Mouse (Mus musculus): ENCODE measurements at regions not wholly inside any gene's neighbourhood (a gene's known extent, or its start where the extent isn't known, plus 50 kb on each side); places are given as distances from the start of the nearest gene placed in this dataset.

- DNase-seq (ENCODE audit: inconsistent ontology term): no peak
Measured at GRCm38 (mm10) chr3:35318348-35318747, 435.6 kb upstream of the Atp11b start.

- DNase-seq (ENCODE audit: inconsistent ontology term): no peak
Measured at GRCm38 (mm10) chr3:35320844-35321393, 433.0 kb upstream of the Atp11b start.

DNA sequence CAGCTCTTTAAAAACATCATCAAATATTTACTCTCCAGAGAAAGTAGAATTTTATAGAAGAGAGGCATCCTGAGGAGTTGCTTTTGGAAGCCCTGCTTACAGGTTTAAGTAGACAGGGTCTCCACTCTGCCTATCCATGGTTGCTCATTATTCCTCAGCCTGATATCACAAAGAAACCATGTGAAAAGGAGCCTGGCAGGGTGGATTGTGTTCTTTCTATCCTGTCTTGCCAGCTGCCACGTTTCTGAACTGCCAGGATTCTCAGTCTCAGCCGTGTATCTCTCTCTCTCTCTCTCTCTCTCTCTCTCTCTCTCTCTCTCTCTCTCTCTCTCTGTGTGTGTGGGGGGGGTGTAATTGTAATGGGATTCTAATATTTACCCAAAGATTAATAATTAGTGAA, 431.9 kb upstream of the Atp11b start:
- no peak for DNase-seq (ENCODE audit: inconsistent ontology term)

- DNase-seq (ENCODE audit: inconsistent ontology term): no peak
Measured at GRCm38 (mm10) chr3:35322899-35323298, 431.0 kb upstream of the Atp11b start.

DNA sequence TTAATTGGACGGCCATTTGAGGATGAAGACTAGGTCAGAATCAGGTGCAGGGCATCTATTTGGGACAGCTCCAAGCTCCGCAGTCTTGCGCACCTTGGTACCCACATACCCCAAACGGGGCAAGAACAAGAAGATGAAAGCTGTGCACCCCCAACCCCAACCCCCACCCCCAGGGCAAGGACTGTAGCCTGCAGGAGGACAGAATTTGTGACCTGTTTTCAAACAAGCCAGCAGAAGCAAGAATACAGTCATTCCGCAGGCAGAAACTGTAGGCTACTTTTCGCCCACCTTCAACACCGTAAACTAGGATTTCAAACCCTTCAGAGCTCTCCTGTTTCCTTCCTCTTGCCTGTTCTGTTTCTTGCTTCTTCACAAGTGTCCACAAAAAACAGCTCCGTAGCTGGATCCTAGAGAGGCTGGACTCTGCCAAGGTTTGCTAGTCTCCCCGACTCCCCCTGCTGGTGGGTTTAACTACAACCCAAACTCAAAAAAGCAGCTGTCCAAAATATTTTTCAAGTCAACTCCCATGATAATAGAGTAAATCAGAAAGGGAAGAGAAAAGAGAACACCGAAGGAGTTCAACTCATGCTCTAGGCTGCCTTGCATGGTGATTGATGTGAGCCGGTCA, 430.3 kb upstream of the Atp11b start:
- peak; percentile 75 for DNase-seq (ENCODE audit: inconsistent ontology term)

DNA sequence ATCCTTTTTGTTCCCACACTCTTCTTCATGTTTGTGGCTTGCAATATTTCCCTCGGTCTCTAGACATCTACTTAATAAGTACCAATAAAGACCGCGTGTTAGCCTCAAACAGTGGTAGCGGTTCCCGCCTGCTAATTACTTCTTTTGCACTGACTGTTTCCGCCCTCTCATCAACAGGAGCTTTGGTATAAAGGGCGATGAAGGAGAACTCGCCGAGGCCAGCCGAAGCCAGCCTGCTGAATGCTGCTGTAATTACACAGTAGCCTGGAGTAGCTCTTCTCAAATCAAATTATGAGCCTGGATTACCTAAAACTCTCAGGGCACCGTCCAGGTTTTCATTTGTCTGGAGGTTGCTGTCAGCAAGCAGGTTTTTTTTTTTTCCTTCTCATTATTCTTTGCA, 429.7 kb upstream of the Atp11b start:
- DNase-seq (ENCODE audit: inconsistent ontology term): peak; percentile 47

DNA sequence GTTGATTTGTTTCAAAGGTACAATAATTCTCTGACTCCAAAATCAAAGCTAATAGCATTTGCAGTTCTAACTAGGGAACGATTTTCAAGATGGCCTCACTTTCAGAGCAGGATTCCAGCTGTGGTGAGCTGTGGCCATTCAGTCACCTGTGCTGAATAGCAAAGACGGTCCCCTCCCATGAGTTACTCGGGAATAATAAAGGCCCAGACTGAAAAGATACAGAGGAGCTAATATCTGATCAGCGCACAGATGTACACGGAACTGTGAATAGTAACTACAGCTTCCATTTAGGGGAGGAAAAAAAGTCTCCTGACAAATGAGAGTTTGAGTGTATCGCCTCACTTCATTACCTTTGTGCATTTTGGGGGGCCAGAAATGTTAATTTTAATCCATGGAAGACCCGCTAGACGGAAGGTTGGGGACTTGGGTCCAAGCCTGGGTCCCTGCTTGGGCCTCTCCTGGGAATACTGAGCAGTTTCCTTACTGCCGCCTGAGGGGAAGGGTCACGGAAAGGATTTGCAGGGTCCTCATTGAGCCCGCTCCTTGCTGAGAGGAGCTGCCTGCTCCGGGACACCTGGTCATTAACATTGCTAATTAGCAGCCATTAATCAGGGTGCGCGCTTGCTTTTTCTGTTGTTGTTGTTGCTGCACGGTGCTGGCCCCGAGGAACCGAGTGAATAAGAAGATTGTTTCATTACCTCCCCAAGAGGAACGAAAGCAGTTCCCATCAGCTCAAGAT, 421.2 kb upstream of the Atp11b start:
- DNase-seq (ENCODE audit: inconsistent ontology term): no peak

- no peak for DNase-seq (ENCODE audit: inconsistent ontology term)
Measured at GRCm38 (mm10) chr3:35334017-35334416, 419.9 kb upstream of the Atp11b start.

DNA sequence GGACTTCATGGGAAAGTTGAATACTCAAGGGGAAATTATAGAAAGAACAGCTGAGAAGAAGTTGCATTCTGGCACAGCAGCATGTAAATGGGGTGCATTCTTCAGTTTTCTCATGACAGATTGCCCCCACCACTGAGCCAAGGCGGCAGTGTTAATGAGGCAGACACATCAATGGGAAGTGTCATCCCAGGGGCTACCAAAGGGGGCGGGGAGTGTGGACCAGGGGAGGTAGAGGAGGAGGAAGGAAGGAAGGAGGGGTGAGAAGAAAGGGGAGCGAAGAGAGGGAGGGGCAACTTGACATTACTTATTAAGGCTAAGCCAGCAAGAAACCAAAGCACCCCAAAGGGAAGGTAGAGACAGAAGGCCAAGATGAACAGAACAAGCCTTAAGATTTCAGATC, 419.4 kb upstream of the Atp11b start:
- no peak for DNase-seq (ENCODE audit: inconsistent ontology term)

GRCm38 (mm10) chr3:35335837-35336236, 418.1 kb upstream of the Atp11b start:
- no peak for DNase-seq (ENCODE audit: inconsistent ontology term)

DNA sequence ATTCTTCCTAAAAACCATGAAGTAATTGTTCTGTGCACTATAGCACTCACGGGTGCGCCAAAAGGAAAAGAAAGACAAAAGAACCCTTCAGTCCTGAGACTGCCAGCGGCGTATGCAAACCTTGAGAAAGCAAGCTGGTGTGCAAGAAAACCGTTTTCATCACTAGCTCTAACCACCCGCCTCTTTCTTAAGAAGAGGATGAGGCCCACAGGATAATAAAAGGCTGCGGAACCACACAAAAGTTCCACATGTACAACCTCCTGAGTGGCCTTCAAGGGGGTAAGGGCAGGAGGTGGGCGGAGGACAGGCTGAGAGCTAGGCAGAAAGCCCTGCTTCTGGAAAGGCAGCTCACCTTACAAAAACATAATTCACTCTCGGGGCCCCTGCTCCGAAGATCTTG, 413.4 kb upstream of the Atp11b start:
- DNase-seq (ENCODE audit: inconsistent ontology term): no peak

GRCm38 (mm10) chr3:35340935-35341800, 412.7 kb upstream of the Atp11b start:
- DNase-seq (ENCODE audit: inconsistent ontology term): peak; percentile 93

GRCm38 (mm10) chr3:35341840-35342239, 412.1 kb upstream of the Atp11b start:
- DNase-seq (ENCODE audit: inconsistent ontology term): no peak

GRCm38 (mm10) chr3:35342584-35342983, 411.3 kb upstream of the Atp11b start:
- peak; percentile 18 for DNase-seq (ENCODE audit: inconsistent ontology term)

DNA sequence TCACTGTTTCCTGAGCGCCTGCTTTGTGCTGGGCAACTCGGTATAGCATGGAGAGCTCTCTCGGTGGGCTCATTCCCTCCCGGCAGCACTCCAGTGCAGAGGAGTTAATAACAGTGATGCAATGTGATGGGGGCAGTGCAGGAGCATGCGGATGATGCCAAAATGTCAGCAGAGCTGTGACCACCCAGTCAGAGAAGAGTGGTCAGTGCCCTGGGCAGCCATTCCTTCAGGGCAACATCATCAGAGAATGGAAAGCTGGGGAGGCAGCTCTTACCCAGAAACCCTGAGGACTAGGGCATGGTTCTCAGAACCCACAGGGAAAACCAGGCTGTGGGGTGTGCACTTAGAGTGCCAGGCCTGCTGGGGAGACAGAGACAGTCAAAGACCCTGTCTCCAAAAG, 410.0 kb upstream of the Atp11b start:
- DNase-seq (ENCODE audit: inconsistent ontology term): no peak

DNA sequence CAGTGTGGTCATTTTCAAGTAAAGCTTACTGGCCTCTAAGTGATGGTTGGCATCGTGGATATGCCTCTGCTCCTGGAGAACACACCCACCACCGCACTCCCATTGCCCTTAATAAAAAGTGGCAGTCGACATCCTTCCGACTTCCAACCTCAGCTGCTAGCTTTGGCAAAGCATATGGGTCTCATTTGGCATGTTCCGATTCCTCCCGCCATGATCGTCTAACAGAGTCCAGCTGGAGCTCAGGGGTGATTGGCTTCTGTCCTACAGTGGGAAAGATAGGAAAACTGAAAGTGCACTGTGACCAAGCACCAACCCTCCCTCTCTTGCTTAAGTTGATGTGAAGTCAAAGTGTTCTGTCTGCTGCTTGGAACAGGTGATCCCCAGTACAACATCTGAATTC, 404.8 kb upstream of the Atp11b start:
- no peak for DNase-seq (ENCODE audit: inconsistent ontology term)

- DNase-seq (ENCODE audit: inconsistent ontology term): no peak
Measured at GRCm38 (mm10) chr3:35353442-35353841, 400.5 kb upstream of the Atp11b start.

DNA sequence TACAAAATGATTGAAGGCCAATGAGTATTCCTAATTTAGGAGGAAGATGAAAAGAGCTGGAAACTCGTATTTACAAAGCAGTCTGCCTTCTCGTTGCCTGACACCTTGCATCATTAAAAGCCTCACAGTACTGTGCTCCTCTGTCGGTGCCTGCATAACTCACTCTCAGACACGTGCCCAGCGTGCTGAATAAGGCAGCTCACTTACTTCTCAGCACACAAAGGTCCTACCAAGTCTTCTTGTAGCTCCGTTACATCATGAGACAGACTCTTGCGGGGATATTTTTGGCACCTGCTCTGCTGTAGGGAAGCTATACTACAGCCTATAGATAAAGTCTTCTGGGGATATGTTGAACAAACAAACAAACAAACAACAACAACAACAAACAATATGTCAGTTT, 400.0 kb upstream of the Atp11b start:
- DNase-seq (ENCODE audit: inconsistent ontology term): no peak

GRCm38 (mm10) chr3:35354356-35354755, 399.6 kb upstream of the Atp11b start:
- DNase-seq (ENCODE audit: inconsistent ontology term): no peak

DNA sequence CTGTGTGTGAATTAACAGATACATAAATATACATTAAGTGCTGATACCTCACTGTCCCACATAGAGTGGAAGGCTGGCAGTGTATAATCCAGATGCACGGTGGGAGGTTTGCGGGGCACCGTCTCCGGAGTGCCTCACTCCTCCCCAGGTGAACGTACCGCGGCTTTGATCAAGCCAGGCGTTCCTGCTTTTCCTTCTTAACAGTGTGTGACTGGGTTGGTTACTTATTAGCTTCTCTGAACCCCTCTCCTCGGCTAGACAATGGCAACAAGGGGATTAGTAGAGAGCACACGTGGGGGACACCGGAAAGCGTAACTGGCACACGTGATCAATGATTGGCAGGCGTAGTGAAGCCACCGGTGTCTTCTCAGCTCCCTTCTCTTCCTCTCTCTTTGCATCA, 396.8 kb upstream of the Atp11b start:
- no peak for DNase-seq (ENCODE audit: inconsistent ontology term)

DNA sequence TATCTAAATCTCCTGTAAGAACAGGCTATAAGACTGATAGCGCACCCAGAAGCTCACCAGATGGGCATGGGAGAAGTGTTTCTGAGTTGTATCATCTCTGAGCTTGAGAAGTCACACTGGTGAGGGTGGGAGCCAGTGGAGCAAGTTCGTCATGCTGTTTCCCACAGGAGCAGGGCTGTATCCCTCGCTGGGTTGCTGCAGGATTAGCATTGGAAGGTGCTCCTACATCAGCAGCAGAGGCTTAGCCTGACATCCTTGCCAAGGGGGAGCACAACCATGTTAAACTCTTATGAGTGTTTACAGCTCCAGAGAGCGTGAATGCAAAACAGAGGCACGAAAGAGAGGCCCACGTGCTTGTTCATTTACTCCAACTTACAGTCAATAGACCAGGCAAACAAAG, 395.4 kb upstream of the Atp11b start:
- no peak for DNase-seq (ENCODE audit: inconsistent ontology term)

DNA sequence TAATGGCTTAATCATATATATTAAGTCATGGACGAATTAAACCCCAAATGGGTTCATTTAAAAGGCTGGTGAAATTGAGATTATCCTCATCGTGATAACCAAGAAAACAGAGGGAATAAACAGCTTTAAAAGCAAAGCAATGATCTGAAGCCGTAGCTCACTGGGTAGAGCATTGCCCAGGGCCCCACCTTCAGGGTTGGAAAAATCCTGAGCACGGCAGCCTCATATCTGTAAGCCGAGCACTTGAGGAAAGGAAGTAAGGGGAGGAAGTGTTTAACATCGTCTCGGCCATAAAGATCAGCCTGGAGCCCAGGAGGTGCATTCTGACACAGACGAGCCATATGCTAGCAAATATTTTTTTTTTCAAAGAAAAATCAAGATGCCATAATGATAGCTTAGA, 394.6 kb upstream of the Atp11b start:
- no peak for DNase-seq (ENCODE audit: inconsistent ontology term)

All from Muller cell, postnatal 12 days (primary cell).